Mouse (Mus musculus) embryo, embryonic 10.5 days (tissue): Measurements from ENCODE around the gene Ifnk.

Experiments
- DNase-seq: peaks from one replicate; pipeline ENCODE4 v3.0.0-alpha.2; 2015; ENCODE audit warnings: low spot score

Gene Ifnk

GRCm38 (mm10) chr4:35151756-35152155 lies at the start of gene Ifnk:
Ifnk (plus strand) TSS chr4:35152056.
- no peak for DNase-seq

- no peak for DNase-seq
Measured at GRCm38 (mm10) chr4:35105115-35105773, 46.6 kb upstream of the Ifnk start.

GRCm38 (mm10) chr4:35112452-35112851 lies 39.4 kb upstream of the Ifnk start:
- DNase-seq, result no peak

- DNase-seq, result no peak
Measured at GRCm38 (mm10) chr4:35113516-35114248, 38.2 kb upstream of the Ifnk start.

- DNase-seq, result no peak
Measured at GRCm38 (mm10) chr4:35114950-35115349, 36.9 kb upstream of the Ifnk start.

- DNase-seq, result no peak
Measured at GRCm38 (mm10) chr4:35115933-35116332, 35.9 kb upstream of the Ifnk start.

GRCm38 (mm10) chr4:35117144-35117543 lies 34.7 kb upstream of the Ifnk start:
- no peak for DNase-seq

- no peak for DNase-seq
Measured at GRCm38 (mm10) chr4:35118851-35119250, 33.0 kb upstream of the Ifnk start.

- no peak for DNase-seq
Measured at GRCm38 (mm10) chr4:35120159-35120558, 31.7 kb upstream of the Ifnk start.

- no peak for DNase-seq
Measured at GRCm38 (mm10) chr4:35120575-35120974, 31.3 kb upstream of the Ifnk start.

GRCm38 (mm10) chr4:35121060-35121459 lies 30.8 kb upstream of the Ifnk start:
- DNase-seq, result peak; percentile 58

GRCm38 (mm10) chr4:35123087-35123486 lies 28.8 kb upstream of the Ifnk start:
- no peak for DNase-seq

GRCm38 (mm10) chr4:35124027-35124426 lies 27.8 kb upstream of the Ifnk start:
- DNase-seq, result no peak

- DNase-seq, result peak; percentile 76
Measured at GRCm38 (mm10) chr4:35125299-35125777, 26.5 kb upstream of the Ifnk start.

- DNase-seq, result peak; percentile 59
Measured at GRCm38 (mm10) chr4:35126776-35127175, 25.1 kb upstream of the Ifnk start.

- DNase-seq, result no peak
Measured at GRCm38 (mm10) chr4:35127759-35128158, 24.1 kb upstream of the Ifnk start.

GRCm38 (mm10) chr4:35130411-35130948 lies 21.4 kb upstream of the Ifnk start:
- DNase-seq, result no peak

- DNase-seq, result no peak
Measured at GRCm38 (mm10) chr4:35131592-35131991, 20.3 kb upstream of the Ifnk start.

GRCm38 (mm10) chr4:35133411-35133810 lies 18.4 kb upstream of the Ifnk start:
- no peak for DNase-seq

GRCm38 (mm10) chr4:35134846-35135611 lies 16.8 kb upstream of the Ifnk start:
- no peak for DNase-seq

GRCm38 (mm10) chr4:35135806-35136205 lies 16.1 kb upstream of the Ifnk start:
- DNase-seq, result no peak

- no peak for DNase-seq
Measured at GRCm38 (mm10) chr4:35136996-35137395, 14.9 kb upstream of the Ifnk start.
